Mouse (Mus musculus) spleen, adult 2 months (tissue): ENCODE results near the gene Pou2f3.

Experiments
- CTCF ChIP-seq: fragments of 200-500 bp; IDR thresholded peaks from 2 replicates; pipeline ENCODE4 v1.5.1; 2011; ENCODE audit warnings: mild to moderate bottlenecking, inconsistent platforms; ENCODE audit not compliant: insufficient read depth, insufficient read length, insufficient replicate concordance; ENCODE audit errors: extremely low read depth
- POLR2A ChIP-seq: fragments of 200-500 bp; IDR thresholded peaks from 2 replicates; pipeline ENCODE4 v1.6.1; 2011; ENCODE audit warnings: low read depth, low read length, inconsistent platforms

GRCm38 (mm10) chr9:43253271-43253681, 43.1 kb upstream of the Pou2f3 start:
- TF ChIP-seq CTCF (no peak), POLR2A (no peak)
